Mouse (Mus musculus) C2C12 (cell line): ENCODE results near the gene Ate1.

ENCODE experiments used
- CTCF ChIP-seq: IDR thresholded peaks from one replicate; pipeline ENCODE4 v1.5.1; 2011; ENCODE audit not compliant: control insufficient read depth, insufficient read depth, insufficient read length
- FOSL1 ChIP-seq: IDR thresholded peaks from one replicate; pipeline ENCODE4 v1.8.0; 2011; ENCODE audit warnings: mild to moderate bottlenecking, low read length; ENCODE audit not compliant: poor library complexity, insufficient read depth, severe bottlenecking
- MAX ChIP-seq: IDR thresholded peaks from one replicate; pipeline ENCODE4 v1.6.1; 2011; ENCODE audit warnings: mild to moderate bottlenecking, control low read depth
- USF1 ChIP-seq: IDR thresholded peaks from one replicate; pipeline ENCODE4 v1.6.1; 2011; ENCODE audit warnings: low read depth, mild to moderate bottlenecking, control low read depth, moderate library complexity

- TF ChIP-seq MAX = no peak
- TF ChIP-seq CTCF = no peak
- no peak for TF ChIP-seq USF1
- TF ChIP-seq FOSL1 = no peak
Observed at GRCm38 (mm10) chr7:130382126-130382525, 138.0 kb downstream of the Ate1 start.
